Mouse (Mus musculus): ENCODE data around the gene Alox12. TPM values are rescaled to one million over a fixed set of nuclear protein-coding genes. Genes with fewer than 3 reads are reported as not detected.
A peak's percentile ranks its signal among the peaks of the same experiment; 100 is the strongest.

Gene Alox12
- total RNA-seq, 1 experiment = 0.49 TPM

DNA sequence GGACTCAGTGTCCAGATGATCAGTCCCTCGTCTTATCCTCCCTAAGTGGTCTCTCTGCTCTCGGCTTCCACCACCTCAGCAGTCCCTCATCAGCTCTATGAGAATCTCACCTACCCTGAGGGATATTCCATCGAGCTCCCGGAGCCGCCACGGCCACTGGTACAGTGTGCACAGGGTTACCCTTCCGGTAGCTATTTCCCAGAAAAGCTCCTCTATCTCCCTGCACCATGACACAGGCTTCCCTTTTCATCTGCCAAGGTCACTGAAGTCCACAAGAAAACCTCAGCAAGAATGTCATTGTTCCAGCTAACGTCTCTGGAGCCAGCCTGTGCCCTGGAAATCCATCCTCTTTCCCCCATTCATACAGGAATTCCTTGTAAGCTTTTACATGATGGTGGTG lies 3.3 kb downstream of the Alox12 start:
- no peaks in the 10 kb centered on the region for H3K36me3 ChIP-seq (ENCODE audit: control insufficient read depth, insufficient read depth, low read length, poor library complexity, severe bottlenecking)
- H3K9me3 ChIP-seq (ENCODE audit: control insufficient read depth, insufficient read depth, low read depth, low read length) = no peaks in the 10 kb centered on the region
- in situ Hi-C loops (cut with MboI; ENCODE audit: low sequenced_read_pairs in 2 of 2, unreplicated experiment in 2 of 2) = no loop called here
- DNase-seq (ENCODE audit: low read depth, low spot score) = no peak
- TF ChIP-seq MAFK (IDR thresholded peaks at IDR 0.05; ENCODE audit: insufficient read depth, low read depth, low read length) (no peak), ZC3H11A (IDR thresholded peaks at IDR 0.05; ENCODE audit: borderline replicate concordance, low read depth, low read length) (no peak), CHD2 (IDR thresholded peaks at IDR 0.05; ENCODE audit: low read depth, low read length) (no peak), ZNF384 (IDR thresholded peaks at IDR 0.05; ENCODE audit: low read depth, low read length) (no peak), HCFC1 (IDR thresholded peaks at IDR 0.05; ENCODE audit: borderline replicate concordance, insufficient read depth, low read length) (no peak)
- H3K4me1 ChIP-seq (ENCODE audit: control insufficient read depth in 2 of 2, insufficient read depth in 2 of 2, low read length in 2 of 2, poor library complexity in 1 of 2) = peaks cover 2 to 11% of the 10 kb centered on the region in 2 experiments; a peak in 2 of 4 replicates
- H3K9ac ChIP-seq (ENCODE audit: insufficient read depth, low read depth, low read length, poor library complexity, severe bottlenecking) = no peak overlapping the region
- H3K4me3 ChIP-seq (ENCODE audit: insufficient read depth in 1 of 2, low read depth in 1 of 2, low read length in 2 of 2, poor library complexity in 1 of 2, severe bottlenecking in 1 of 2) = no peak overlapping the region
- no peak overlapping the region for H3K27ac ChIP-seq (ENCODE audit: insufficient read depth, low read depth, low read length, poor library complexity, severe bottlenecking)

DNA sequence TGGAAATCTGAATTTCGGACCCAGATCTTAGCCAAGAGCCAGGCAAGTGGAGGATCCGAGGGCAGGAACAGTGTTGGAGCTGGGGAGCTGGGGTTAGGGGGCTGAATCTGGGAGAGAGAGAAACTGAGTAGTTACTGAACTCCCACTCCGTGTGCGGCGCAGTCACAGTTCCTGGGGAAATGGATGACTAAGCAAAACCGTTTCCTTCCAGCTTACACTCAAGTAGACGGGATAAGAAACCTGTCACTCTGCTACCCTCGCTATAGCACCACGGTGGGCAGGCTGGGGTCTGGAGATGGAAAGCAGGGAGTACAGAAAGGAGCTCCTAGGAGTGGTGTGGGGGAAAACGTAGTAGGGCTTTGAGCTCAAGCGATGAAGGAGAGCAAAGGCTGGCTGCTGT lies 5.0 kb downstream of the Alox12 start:
- Histone ChIP-seq H3K4me1 (ENCODE audit: control insufficient read depth in 2 of 2, insufficient read depth in 2 of 2, low read length in 2 of 2, poor library complexity in 1 of 2) (peaks cover 3 to 12% of the 10 kb centered on the region in 2 experiments; a peak in 3 of 4 replicates), H3K27ac (ENCODE audit: insufficient read depth, low read depth, low read length, poor library complexity, severe bottlenecking) (no peak overlapping the region), H3K9ac (ENCODE audit: insufficient read depth, low read depth, low read length, poor library complexity, severe bottlenecking) (no peak overlapping the region), H3K9me3 (ENCODE audit: control insufficient read depth, insufficient read depth, low read depth, low read length) (no peaks in the 10 kb centered on the region), H3K36me3 (ENCODE audit: control insufficient read depth, insufficient read depth, low read length, poor library complexity, severe bottlenecking) (no peaks in the 10 kb centered on the region), H3K4me3 (ENCODE audit: insufficient read depth in 1 of 2, low read depth in 1 of 2, low read length in 2 of 2, poor library complexity in 1 of 2, severe bottlenecking in 1 of 2) (no peak overlapping the region)
- no peak for TF ChIP-seq CHD2 (IDR thresholded peaks at IDR 0.05; ENCODE audit: low read depth, low read length)
- TF ChIP-seq MAFK (IDR thresholded peaks at IDR 0.05; ENCODE audit: insufficient read depth, low read depth, low read length) = peak; percentile 59
- in situ Hi-C loops (cut with MboI; ENCODE audit: low sequenced_read_pairs in 2 of 2, unreplicated experiment in 2 of 2) = no loop called here
- no peak for DNase-seq (ENCODE audit: low read depth, low spot score)

DNA sequence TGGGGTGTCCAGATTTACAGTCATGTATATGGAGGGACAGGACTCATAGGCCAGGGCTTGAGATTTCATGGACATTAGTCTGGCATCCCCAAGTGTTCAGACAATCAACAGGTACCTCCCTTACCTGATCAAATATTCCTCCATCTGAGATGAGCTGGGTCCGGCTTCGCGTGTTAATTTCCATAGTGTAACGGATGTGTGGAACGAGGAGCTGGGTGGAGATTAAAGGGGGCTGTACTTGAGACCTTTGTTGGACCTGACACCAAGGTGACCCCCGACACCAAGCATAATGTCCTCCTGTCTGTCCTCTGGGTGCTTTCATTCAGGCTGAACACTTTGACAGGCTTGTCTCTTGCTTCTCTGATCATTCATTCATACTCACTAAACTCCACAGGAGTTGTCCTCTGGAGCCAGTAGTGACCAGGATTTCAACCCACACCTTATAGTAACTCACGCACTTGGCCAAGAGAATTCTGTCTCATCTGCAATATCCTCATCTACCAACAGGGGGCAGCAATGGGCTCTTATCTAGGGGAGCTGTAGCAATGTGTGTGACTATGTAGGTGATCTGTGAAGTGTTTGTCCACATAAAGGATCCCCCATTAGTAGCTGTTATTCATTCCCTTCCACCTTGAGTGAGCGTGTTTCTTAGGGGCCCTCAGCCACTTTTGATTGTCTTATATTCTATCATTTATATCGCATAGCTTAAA lies 7.9 kb downstream of the Alox12 start:
- H3K9me3 ChIP-seq (ENCODE audit: control insufficient read depth, insufficient read depth, low read depth, low read length) = no peaks in the 10 kb centered on the region
- no peaks in the 10 kb centered on the region for H3K36me3 ChIP-seq (ENCODE audit: control insufficient read depth, insufficient read depth, low read length, poor library complexity, severe bottlenecking)
- in situ Hi-C loops (cut with MboI; ENCODE audit: low sequenced_read_pairs in 2 of 2, unreplicated experiment in 2 of 2) = no loop called here
- H3K4me3 ChIP-seq (ENCODE audit: insufficient read depth in 1 of 2, low read depth in 1 of 2, low read length in 2 of 2, poor library complexity in 1 of 2, severe bottlenecking in 1 of 2) = no peak overlapping the region
- peaks cover 1 to 7% of the 10 kb centered on the region in 2 experiments; a peak in 2 of 4 replicates for H3K4me1 ChIP-seq (ENCODE audit: control insufficient read depth in 2 of 2, insufficient read depth in 2 of 2, low read length in 2 of 2, poor library complexity in 1 of 2)
- no peak overlapping the region for H3K9ac ChIP-seq (ENCODE audit: insufficient read depth, low read depth, low read length, poor library complexity, severe bottlenecking)
- TF ChIP-seq MAFK (IDR thresholded peaks at IDR 0.05; ENCODE audit: insufficient read depth, low read depth, low read length) = peak; percentile 68; the same call in 1 of the 2 replicates
- TF ChIP-seq HCFC1 (IDR thresholded peaks at IDR 0.05; ENCODE audit: borderline replicate concordance, insufficient read depth, low read length) = no peak
- H3K27ac ChIP-seq (ENCODE audit: insufficient read depth, low read depth, low read length, poor library complexity, severe bottlenecking) = no peak overlapping the region
- peak; percentile 68 for DNase-seq (ENCODE audit: low read depth, low spot score)

DNA sequence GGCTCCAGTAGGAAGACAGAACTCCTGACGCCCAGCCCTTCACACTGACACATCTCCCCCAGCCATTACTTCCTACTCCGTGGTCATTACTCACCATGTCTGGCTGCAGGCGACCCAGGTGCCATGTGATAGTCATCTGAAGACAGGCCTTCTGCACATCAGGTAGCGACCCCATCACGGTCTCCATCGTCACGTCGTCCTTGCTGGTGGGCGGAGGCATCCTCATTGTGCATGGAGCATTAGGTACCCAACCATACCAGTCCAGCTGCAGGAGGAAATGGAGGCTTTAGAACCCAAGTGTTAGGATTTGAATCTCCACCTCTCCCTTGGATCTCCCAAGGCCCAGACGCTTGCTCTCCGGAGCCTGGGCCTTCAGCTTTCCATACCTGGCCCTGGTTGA lies 12.6 kb downstream of the Alox12 start:
- Histone ChIP-seq H3K4me3 (ENCODE audit: insufficient read depth in 1 of 2, low read depth in 1 of 2, low read length in 2 of 2, poor library complexity in 1 of 2, severe bottlenecking in 1 of 2) (no peak overlapping the region), H3K9me3 (ENCODE audit: control insufficient read depth, insufficient read depth, low read depth, low read length) (no peaks in the 10 kb centered on the region), H3K9ac (ENCODE audit: insufficient read depth, low read depth, low read length, poor library complexity, severe bottlenecking) (no peak overlapping the region), H3K36me3 (ENCODE audit: control insufficient read depth, insufficient read depth, low read length, poor library complexity, severe bottlenecking) (peaks cover 3% of the 10 kb centered on the region; the same call in 1 of the 2 replicates), H3K27ac (ENCODE audit: insufficient read depth, low read depth, low read length, poor library complexity, severe bottlenecking) (no peak overlapping the region), H3K4me1 (ENCODE audit: control insufficient read depth in 2 of 2, insufficient read depth in 2 of 2, low read length in 2 of 2, poor library complexity in 1 of 2) (peaks cover 9 to 10% of the 10 kb centered on the region in 2 experiments; a peak in 3 of 4 replicates)
- no peak for DNase-seq (ENCODE audit: low read depth, low spot score)
- TF ChIP-seq HCFC1 (IDR thresholded peaks at IDR 0.05; ENCODE audit: borderline replicate concordance, insufficient read depth, low read length) = no peak
- no peak for TF ChIP-seq ZNF384 (IDR thresholded peaks at IDR 0.05; ENCODE audit: low read depth, low read length)
- TF ChIP-seq ZC3H11A (IDR thresholded peaks at IDR 0.05; ENCODE audit: borderline replicate concordance, low read depth, low read length) = no peak
- no peak for TF ChIP-seq CHD2 (IDR thresholded peaks at IDR 0.05; ENCODE audit: low read depth, low read length)
- in situ Hi-C loops (cut with MboI; ENCODE audit: low sequenced_read_pairs in 2 of 2, unreplicated experiment in 2 of 2) = no loop called here
